Mouse (Mus musculus): ENCODE data around the gene Iqcd.

- TF ChIP-seq POLR2A (IDR thresholded peaks at IDR 0.05; ENCODE audit: extremely low read depth, insufficient read depth, low read length) (no peak), CTCF (IDR thresholded peaks at IDR 0.05; ENCODE audit: low read depth, low read length) (no peak)
Observed at GRCm38 (mm10) chr5:120626399-120626798, 37.6 kb downstream of the Iqcd start.
